In the genomic region with DNA sequence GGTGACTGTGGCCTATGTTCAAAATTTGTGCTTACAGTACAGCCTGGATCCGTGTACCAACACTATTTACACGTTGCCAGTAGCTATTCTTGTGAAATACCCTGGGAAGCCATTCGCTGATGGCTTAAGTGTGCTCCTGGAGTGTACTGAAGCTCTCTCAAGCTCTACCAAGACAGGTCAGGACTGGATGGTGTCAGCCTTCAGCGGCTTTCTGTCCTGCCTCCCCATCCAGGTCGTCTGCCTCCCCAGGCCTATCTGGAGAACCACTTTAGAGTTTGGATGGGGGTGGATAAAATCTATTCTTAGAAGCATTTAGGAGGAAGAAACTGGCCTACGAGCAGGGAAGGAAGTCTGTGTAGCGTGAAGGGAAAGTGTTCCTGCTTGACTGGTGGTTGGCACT, we compare ENCODE assay signal across 8 mouse cellular contexts. TPM values are rescaled to one million over a fixed set of nuclear protein-coding genes. Genes with fewer than 3 reads are reported as not detected.
DNase-seq lines count a peak whose midpoint lies in the region; ATAC-seq and TF ChIP-seq lines count a peak whose summit lies in the region.

No protein-coding gene starts in this region.

- intact Hi-C loops in left cerebral cortex, postnatal 10 days (cut with DNase I): loop anchor here (5.0 kb wide), 1 partner anchor 154 kb away; no protein-coding TSS in a partner anchor

- H3K4me3 ChIP-seq in kidney, postnatal 0 days (replicated peaks; ENCODE audit: low read depth, low read length): no peak overlapping the region
- peak overlapping the region; percentile 65; the same call in 1 of the 2 replicates for H3K4me3 ChIP-seq in embryonic facial prominence, embryonic 10.5 days
- H3K4me3 ChIP-seq in hindbrain, postnatal 0 days (ENCODE audit: low read length): no peak overlapping the region

- H3K9ac ChIP-seq in kidney, postnatal 0 days (ENCODE audit: low read depth, low read length): no peak overlapping the region
- H3K9ac ChIP-seq in hindbrain, postnatal 0 days (replicated peaks; ENCODE audit: low read length): no peak overlapping the region

- H3K27me3 ChIP-seq in kidney, postnatal 0 days (ENCODE audit: insufficient read depth, low read length): 0 out of 2 replicates have a peak, but pooled peaks cover 14% of the 10 kb centered on the region
- peaks cover 80% of the 10 kb centered on the region for H3K27me3 ChIP-seq in embryonic facial prominence, embryonic 10.5 days (replicated peaks; ENCODE audit: low read depth, poor library complexity, severe bottlenecking)
- peaks cover 6% of the 10 kb centered on the region for H3K27me3 ChIP-seq in hindbrain, postnatal 0 days (ENCODE audit: insufficient read depth, low read length)

- no peaks in the 10 kb centered on the region for H3K36me3 ChIP-seq in kidney, postnatal 0 days (ENCODE audit: insufficient read depth, low read length)
- no peaks in the 10 kb centered on the region for H3K36me3 ChIP-seq in embryonic facial prominence, embryonic 10.5 days (replicated peaks)
- no peaks in the 10 kb centered on the region for H3K36me3 ChIP-seq in hindbrain, postnatal 0 days (ENCODE audit: insufficient read depth, low read length)

- DNase-seq in kidney, postnatal 0 days (ENCODE audit: low spot score): no peak
- DNase-seq in kidney, adult 9 months: no peak
- DNase-seq in embryonic facial prominence, embryonic 10.5 days (ENCODE audit: low spot score): no peak
- no peak for DNase-seq in hindbrain, postnatal 0 days (ENCODE audit: low spot score)
- DNase-seq in lung, postnatal 36 days: peak; percentile 77
- no peak for DNase-seq in urinary bladder, postnatal 14 days (ENCODE audit: low spot score)
- DNase-seq in left cerebral cortex, postnatal 10 days (ENCODE audit: extremely low spot score in 1 of 2, low spot score in 2 of 2): no peak
- no peak for DNase-seq in ovary, postnatal 36 days (ENCODE audit: low spot score)

- peaks cover 25% of the 10 kb centered on the region for H3K4me1 ChIP-seq in kidney, postnatal 0 days (replicated peaks; ENCODE audit: insufficient read depth, low read length)
- peaks cover 32% of the 10 kb centered on the region for H3K4me1 ChIP-seq in embryonic facial prominence, embryonic 10.5 days
- H3K4me1 ChIP-seq in hindbrain, postnatal 0 days (ENCODE audit: insufficient read depth, low read length): peaks cover 10% of the 10 kb centered on the region; the same call in 1 of the 2 replicates

- no peak for ATAC-seq in kidney, postnatal 0 days (replicated peaks; ENCODE audit: low FRiP score, low read depth)
- ATAC-seq in hindbrain, postnatal 0 days: no peak

- peak overlapping the region; percentile 81; the same call in 1 of the 2 replicates for H3K4me2 ChIP-seq in kidney, postnatal 0 days (ENCODE audit: low read length)
- H3K4me2 ChIP-seq in hindbrain, postnatal 0 days (ENCODE audit: low read depth, low read length): peak overlapping the region; percentile 86; the same call in 1 of the 2 replicates

- H3K9me3 ChIP-seq in kidney, postnatal 0 days (replicated peaks; ENCODE audit: low read length): no peaks in the 10 kb centered on the region
- no peaks in the 10 kb centered on the region for H3K9me3 ChIP-seq in embryonic facial prominence, embryonic 10.5 days
- no peaks in the 10 kb centered on the region for H3K9me3 ChIP-seq in hindbrain, postnatal 0 days (ENCODE audit: low read length)

- no peak for TF ChIP-seq CTCF in kidney, postnatal 0 days (IDR thresholded peaks at IDR 0.05; ENCODE audit: low read depth)
- no peak for TF ChIP-seq CTCF in hindbrain, postnatal 0 days (IDR thresholded peaks at IDR 0.05; ENCODE audit: low read depth)

- WGBS in kidney, postnatal 0 days: 47% methylated on average over 7 of the region's 7 CpGs
- WGBS in embryonic facial prominence, embryonic 10.5 days: 68% methylated on average over 7 of the region's 7 CpGs
- 64% methylated on average over 7 of the region's 7 CpGs for WGBS in hindbrain, postnatal 0 days

- H3K27ac ChIP-seq in kidney, postnatal 0 days: peak overlapping the region; percentile 52
- no peak overlapping the region for H3K27ac ChIP-seq in embryonic facial prominence, embryonic 10.5 days (replicated peaks)
- H3K27ac ChIP-seq in hindbrain, postnatal 0 days: no peak overlapping the region

RNA-seq across cellular contexts. Expression of a gene that starts 1.9 kb away (rescaled TPM):
- 0.68 and 0.75 TPM in 2 replicates for polyA plus RNA-seq in kidney, postnatal 0 days (2015; fragmentation: Nextera tagmentation; extraction: Ambion mirVana)
- polyA plus RNA-seq in embryonic facial prominence, embryonic 10.5 days (2016; fragmentation: Nextera tagmentation; extraction: Ambion mirVana): 0.13 and 0.39 TPM in 2 replicates
- 0.16 and 0.32 TPM in 2 replicates for total RNA-seq in hindbrain, postnatal 0 days (2014; rRNA removed)
- polyA plus RNA-seq in hindbrain, postnatal 0 days (2015; fragmentation: Nextera tagmentation; extraction: Ambion mirVana): 0.69 and 0.78 TPM in 2 replicates
- total RNA-seq in left cerebral cortex, postnatal 10 days (2021): under 1 TPM; 0.41 to 0.43 TPM

RNA-seq across cellular contexts. Expression of a gene that starts 2.6 kb away (rescaled TPM):
- 0.47 and 0.71 TPM in 2 replicates for polyA plus RNA-seq in kidney, postnatal 0 days (2015; fragmentation: Nextera tagmentation; extraction: Ambion mirVana)
- polyA plus RNA-seq in embryonic facial prominence, embryonic 10.5 days (2016; fragmentation: Nextera tagmentation; extraction: Ambion mirVana): 0.10 and 0.35 TPM in 2 replicates
- total RNA-seq in hindbrain, postnatal 0 days (2014; rRNA removed): 0.43 and 0.52 TPM in 2 replicates
- 0.64 and 0.71 TPM in 2 replicates for polyA plus RNA-seq in hindbrain, postnatal 0 days (2015; fragmentation: Nextera tagmentation; extraction: Ambion mirVana)
- under 1 TPM; 0.51 to 0.64 TPM for total RNA-seq in left cerebral cortex, postnatal 10 days (2021)

RNA-seq across cellular contexts. Expression of a gene that starts 4.9 kb away (rescaled TPM):
- 50.0 and 51.0 TPM in 2 replicates for polyA plus RNA-seq in kidney, postnatal 0 days (2015; fragmentation: Nextera tagmentation; extraction: Ambion mirVana)
- polyA plus RNA-seq in embryonic facial prominence, embryonic 10.5 days (2016; fragmentation: Nextera tagmentation; extraction: Ambion mirVana): 0.16 TPM in 1 of 2 replicates, not detected in the other
- 1.9 TPM in 1 of 2 replicates, not detected in the other for total RNA-seq in hindbrain, postnatal 0 days (2014; rRNA removed)
- 0.75 and 0.81 TPM in 2 replicates for polyA plus RNA-seq in hindbrain, postnatal 0 days (2015; fragmentation: Nextera tagmentation; extraction: Ambion mirVana)
- under 1 TPM; 0.49 to 0.84 TPM for total RNA-seq in left cerebral cortex, postnatal 10 days (2021)

RNA-seq across cellular contexts. Expression of a gene that starts 17.7 kb away (rescaled TPM):
- polyA plus RNA-seq in kidney, postnatal 0 days (2015; fragmentation: Nextera tagmentation; extraction: Ambion mirVana): 26.2 and 26.5 TPM in 2 replicates
- polyA plus RNA-seq in embryonic facial prominence, embryonic 10.5 days (2016; fragmentation: Nextera tagmentation; extraction: Ambion mirVana): 59.1 and 64.5 TPM in 2 replicates
- total RNA-seq in hindbrain, postnatal 0 days (2014; rRNA removed): 19.9 and 28.9 TPM in 2 replicates
- polyA plus RNA-seq in hindbrain, postnatal 0 days (2015; fragmentation: Nextera tagmentation; extraction: Ambion mirVana): 23.0 and 23.5 TPM in 2 replicates
- total RNA-seq in left cerebral cortex, postnatal 10 days (2021): 10 to 100 TPM; 15.8 to 18.5 TPM

RNA-seq across cellular contexts. Expression of a gene that starts 17.7 kb away (rescaled TPM):
- polyA plus RNA-seq in kidney, postnatal 0 days (2015; fragmentation: Nextera tagmentation; extraction: Ambion mirVana): 122 and 127 TPM in 2 replicates
- 57.4 and 69.6 TPM in 2 replicates for polyA plus RNA-seq in embryonic facial prominence, embryonic 10.5 days (2016; fragmentation: Nextera tagmentation; extraction: Ambion mirVana)
- 62.0 and 69.2 TPM in 2 replicates for total RNA-seq in hindbrain, postnatal 0 days (2014; rRNA removed)
- 86.0 and 88.3 TPM in 2 replicates for polyA plus RNA-seq in hindbrain, postnatal 0 days (2015; fragmentation: Nextera tagmentation; extraction: Ambion mirVana)
- total RNA-seq in left cerebral cortex, postnatal 10 days (2021): 10 to 100 TPM; 93.2 to 94.9 TPM

Comparison
In these comparisons a context has a peak if more than half of its experiments do, and no peak if none do; other contexts are left out.
1. RNA of a gene that starts 4.9 kb away (polyA plus RNA-seq): 50.0 to 51.0 TPM in kidney, postnatal 0 days; 0.75 to 0.81 TPM in hindbrain, postnatal 0 days and 0.16 TPM in embryonic facial prominence, embryonic 10.5 days; every median in the first group is over 10 times any median in the second.